Mouse (Mus musculus): ENCODE results near the gene Rgs3. TPM values are rescaled to one million over a fixed set of nuclear protein-coding genes. Genes with fewer than 3 reads are reported as not detected.

The Rgs3 gene
- total and polyA plus RNA-seq, 3 experiments: not detected

DNA sequence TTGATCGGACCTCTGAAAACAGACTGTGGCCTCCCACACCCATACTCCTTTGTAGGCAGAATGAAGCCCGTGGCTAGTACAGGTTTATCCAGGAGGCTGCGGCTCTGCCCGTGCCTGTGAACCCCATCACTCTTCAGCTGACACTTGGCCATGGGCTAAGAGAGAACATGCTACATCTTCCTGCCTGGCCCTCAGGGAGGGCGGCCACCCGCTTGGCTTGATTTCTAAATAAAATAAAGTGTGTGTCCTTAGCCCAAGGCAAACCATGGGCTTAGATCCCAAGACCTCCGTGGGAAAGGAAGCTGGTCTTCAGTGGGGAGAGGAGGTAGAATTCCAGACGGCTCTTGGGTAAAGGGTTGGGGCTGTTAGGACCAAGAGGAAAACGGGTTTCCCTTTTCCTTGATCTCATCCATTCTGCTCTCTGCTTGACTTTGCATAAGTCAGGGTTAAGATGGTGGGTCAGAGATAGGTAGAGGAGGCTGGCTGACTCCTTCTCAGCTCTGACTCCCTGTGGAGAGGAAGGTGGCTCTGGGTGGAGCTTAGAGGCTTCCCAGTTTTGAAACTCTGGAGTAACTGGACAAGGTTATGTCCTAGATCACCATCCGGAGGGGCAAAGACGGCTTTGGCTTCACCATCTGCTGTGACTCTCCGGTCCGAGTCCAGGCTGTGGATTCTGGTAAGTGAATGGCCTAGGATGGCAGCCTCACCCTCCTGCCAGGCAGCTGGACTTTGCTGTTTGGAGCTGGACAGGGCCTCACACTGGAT is 63.8 kb downstream of the Rgs3 start:
- TF ChIP-seq MYC (IDR thresholded peaks at IDR 0.05; ENCODE audit: low read depth, low read length): no peak
- TF ChIP-seq RCOR1 (IDR thresholded peaks at IDR 0.05; ENCODE audit: low read depth, low read length): no peak
- no peak for TF ChIP-seq GATA1 (IDR thresholded peaks at IDR 0.05; ENCODE audit: low read depth, low read length)
- TF ChIP-seq ZKSCAN1 (IDR thresholded peaks at IDR 0.05; ENCODE audit: low read depth, low read length): no peak
- no peak for TF ChIP-seq ZC3H11A (IDR thresholded peaks at IDR 0.05; ENCODE audit: low read depth, low read length)
- no peak for TF ChIP-seq EP300 (IDR thresholded peaks at IDR 0.05; ENCODE audit: low read depth in 1 of 2, low read length in 2 of 2)
- no peak for TF ChIP-seq CTCF (IDR thresholded peaks at IDR 0.05 in 2 of 3, conservative IDR thresholded peaks at IDR 0.05 in 1 of 3; ENCODE audit: control insufficient read depth in 1 of 3, insufficient read depth in 1 of 3, low read depth in 2 of 3, low read length in 3 of 3, poor library complexity in 1 of 3, severe bottlenecking in 1 of 3)
- TF ChIP-seq USF2 (IDR thresholded peaks at IDR 0.05; ENCODE audit: borderline replicate concordance in 1 of 2, insufficient read depth in 1 of 2, low read depth in 1 of 2, low read length in 2 of 2): no peak
- DNase-seq (ENCODE audit: low read depth, low spot score): no peak
- Histone ChIP-seq H3K36me3 (ENCODE audit: control insufficient read depth in 1 of 2, insufficient read depth in 2 of 2, low read length in 2 of 2) (no peaks in the 10 kb centered on the region), H3K4me3 (ENCODE audit: control insufficient read depth in 1 of 2, insufficient read depth in 1 of 2, low read depth in 2 of 2, low read length in 2 of 2) (no peak overlapping the region), H3K9me3 (replicated peaks; ENCODE audit: insufficient read depth, low read length) (no peaks in the 10 kb centered on the region), H3K27me3 (ENCODE audit: control insufficient read depth in 1 of 2, insufficient read depth in 2 of 2, low read length in 2 of 2) (no peaks in the 10 kb centered on the region), H3K9ac (ENCODE audit: control insufficient read depth, low read depth, low read length, poor library complexity, severe bottlenecking) (no peak overlapping the region), H3K4me1 (ENCODE audit: control insufficient read depth in 1 of 2, insufficient read depth in 2 of 2, low read length in 2 of 2) (no peaks in the 10 kb centered on the region), H3K27ac (ENCODE audit: control insufficient read depth, low read depth, low read length) (no peak overlapping the region), H3K79me2 (ENCODE audit: control insufficient read depth, insufficient read depth, low read length, poor library complexity) (no peaks in the 10 kb centered on the region)

DNA sequence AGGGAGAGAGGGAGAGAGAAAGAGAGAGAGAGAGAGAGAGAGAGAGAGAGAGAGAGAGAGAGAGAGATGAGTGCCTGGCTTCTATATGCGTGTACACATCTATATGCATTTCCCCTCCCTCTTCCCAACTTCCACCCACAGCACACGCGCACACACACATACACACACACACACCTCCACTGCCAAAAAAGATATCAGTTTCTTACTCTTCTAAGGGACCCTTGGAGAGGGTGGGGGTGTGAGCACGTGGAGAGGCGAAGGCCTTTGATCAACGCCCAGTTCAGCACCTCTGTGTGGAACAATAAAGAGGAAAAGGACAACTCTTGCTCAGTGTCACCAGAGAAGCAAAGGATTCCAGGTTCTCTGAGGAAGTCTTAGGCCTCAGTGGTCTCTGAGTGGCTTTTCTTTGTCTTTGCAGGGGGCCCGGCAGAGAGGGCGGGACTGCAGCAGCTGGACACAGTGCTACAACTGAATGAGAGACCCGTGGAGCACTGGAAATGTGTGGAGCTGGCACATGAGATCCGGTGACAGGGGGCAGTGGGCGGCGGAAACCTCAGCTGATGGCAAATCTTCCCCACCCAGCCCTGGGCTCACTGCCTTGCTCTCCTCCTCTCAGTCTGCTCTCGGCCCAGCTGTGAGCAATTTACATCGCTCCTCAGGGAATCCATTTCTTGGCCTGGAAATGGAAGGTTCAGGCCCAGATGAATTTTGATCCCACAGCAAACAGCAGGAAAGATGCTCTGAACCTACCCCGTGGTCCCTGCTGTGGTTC is 65.2 kb downstream of the Rgs3 start:
- DNase-seq (ENCODE audit: low read depth, low spot score): no peak
- Histone ChIP-seq H3K27me3 (ENCODE audit: control insufficient read depth in 1 of 2, insufficient read depth in 2 of 2, low read length in 2 of 2) (no peaks in the 10 kb centered on the region), H3K9me3 (replicated peaks; ENCODE audit: insufficient read depth, low read length) (no peaks in the 10 kb centered on the region), H3K9ac (ENCODE audit: control insufficient read depth, low read depth, low read length, poor library complexity, severe bottlenecking) (no peak overlapping the region), H3K36me3 (ENCODE audit: control insufficient read depth in 1 of 2, insufficient read depth in 2 of 2, low read length in 2 of 2) (no peaks in the 10 kb centered on the region), H3K4me1 (ENCODE audit: control insufficient read depth in 1 of 2, insufficient read depth in 2 of 2, low read length in 2 of 2) (no peaks in the 10 kb centered on the region), H3K27ac (ENCODE audit: control insufficient read depth, low read depth, low read length) (no peak overlapping the region), H3K4me3 (ENCODE audit: control insufficient read depth in 1 of 2, insufficient read depth in 1 of 2, low read depth in 2 of 2, low read length in 2 of 2) (no peak overlapping the region), H3K79me2 (ENCODE audit: control insufficient read depth, insufficient read depth, low read length, poor library complexity) (no peaks in the 10 kb centered on the region)
- TF ChIP-seq USF1 (IDR thresholded peaks at IDR 0.05; ENCODE audit: low read depth, low read length) (no peak), CTCF (IDR thresholded peaks at IDR 0.05 in 2 of 3, conservative IDR thresholded peaks at IDR 0.05 in 1 of 3; ENCODE audit: control insufficient read depth in 1 of 3, insufficient read depth in 1 of 3, low read depth in 2 of 3, low read length in 3 of 3, poor library complexity in 1 of 3, severe bottlenecking in 1 of 3) (no peak), ZC3H11A (IDR thresholded peaks at IDR 0.05; ENCODE audit: low read depth, low read length) (no peak), ELF1 (IDR thresholded peaks at IDR 0.05; ENCODE audit: low read depth, low read length) (no peak), KAT2A (conservative IDR thresholded peaks at IDR 0.05; ENCODE audit: low read depth, low read length) (no peak), MYC (IDR thresholded peaks at IDR 0.05; ENCODE audit: low read depth, low read length) (no peak), RCOR1 (IDR thresholded peaks at IDR 0.05; ENCODE audit: low read depth, low read length) (no peak), MAZ (IDR thresholded peaks at IDR 0.05; ENCODE audit: low read depth, low read length) (no peak), POLR2AphosphoS5 (IDR thresholded peaks at IDR 0.05; ENCODE audit: borderline replicate concordance, low read depth, low read length) (no peak), TAL1 (IDR thresholded peaks at IDR 0.05; ENCODE audit: low read length) (no peak), CHD1 (IDR thresholded peaks at IDR 0.05; ENCODE audit: low read depth, low read length) (no peak), MAX (IDR thresholded peaks at IDR 0.05; ENCODE audit: low read length) (no peak), UBTF (IDR thresholded peaks at IDR 0.05; ENCODE audit: borderline replicate concordance, insufficient read depth, low read depth, low read length) (no peak), POLR2A (IDR thresholded peaks at IDR 0.05; ENCODE audit: control insufficient read depth in 1 of 2, insufficient read depth in 1 of 2, low read depth in 1 of 2, low read length in 2 of 2, poor library complexity in 1 of 2) (no peak), CHD2 (IDR thresholded peaks at IDR 0.05; ENCODE audit: low read length) (no peak), MAFK (IDR thresholded peaks at IDR 0.05; ENCODE audit: borderline replicate concordance, low read depth, low read length) (no peak), MEF2A (IDR thresholded peaks at IDR 0.05; ENCODE audit: extremely low read depth, insufficient replicate concordance, low read depth, low read length, poor library complexity, severe bottlenecking) (no peak), HCFC1 (IDR thresholded peaks at IDR 0.05; ENCODE audit: low read depth, low read length) (no peak), USF2 (IDR thresholded peaks at IDR 0.05; ENCODE audit: borderline replicate concordance in 1 of 2, insufficient read depth in 1 of 2, low read depth in 1 of 2, low read length in 2 of 2) (no peak)
